Mouse (Mus musculus) neural tube, embryonic 14.5 days (tissue): ENCODE data around the gene Lkaaear1. TPM values are rescaled to one million over a fixed set of nuclear protein-coding genes. Genes with fewer than 3 reads are reported as not detected.

Experiments
- ATAC-seq: fragments of 200-750 bp; cut with Nextera tagmentation; 2 replicates; pipeline ENCODE4 v1.8.0; 2017; ENCODE audit warnings: low read depth, mild to moderate bottlenecking, moderate TSS enrichment, moderate library complexity
- H3K27ac ChIP-seq: fragments of 300-500 bp; sonication (generic); 2 replicates; pipeline ENCODE4 v1.5.1; 2014; ENCODE audit warnings: low read depth, mild to moderate bottlenecking, control low read depth, low read length, moderate library complexity, mixed read lengths
- H3K27me3 ChIP-seq: fragments of 300-500 bp; sonication (generic); 2 replicates; pipeline ENCODE4 v1.6.1; 2014; ENCODE audit warnings: low read length; ENCODE audit not compliant: control insufficient read depth, insufficient read depth
- H3K36me3 ChIP-seq: fragments of 300-500 bp; sonication (generic); 2 replicates; pipeline ENCODE4 v1.6.1; 2014; ENCODE audit warnings: low read length, mixed read lengths; ENCODE audit not compliant: control insufficient read depth, insufficient read depth
- H3K4me1 ChIP-seq: fragments of 300-500 bp; sonication (generic); 2 replicates; pipeline ENCODE4 v1.6.1; 2014; ENCODE audit warnings: low read length; ENCODE audit not compliant: control insufficient read depth, insufficient read depth
- H3K4me2 ChIP-seq: fragments of 300-500 bp; sonication (generic); 2 replicates; pipeline ENCODE4 v1.6.1; 2014; ENCODE audit warnings: mild to moderate bottlenecking, low read depth, low read length, control low read depth
- H3K4me3 ChIP-seq: fragments of 300-500 bp; sonication (generic); 2 replicates; pipeline ENCODE4 v1.5.1; 2014; ENCODE audit warnings: low read depth, low read length, control low read depth, mixed read lengths
- H3K9ac ChIP-seq: fragments of 300-500 bp; sonication (generic); replicated peaks from 2 replicates; pipeline ENCODE4 v1.6.1; 2014; ENCODE audit warnings: low read depth, mild to moderate bottlenecking, control low read depth, low read length, mixed read lengths
- H3K9me3 ChIP-seq: fragments of 300-500 bp; sonication (generic); 2 replicates; pipeline ENCODE4 v1.6.1; 2016; ENCODE audit warnings: low read length; ENCODE audit not compliant: control insufficient read depth
- WGBS: fragments of 180-500 bp; shearing (Covaris S2); extraction: QIAGEN DNeasy Blood & Tissue Kit; methylation state at CpG from one replicate; pipeline ENCODE4 v1.1.7; 2014; 5-methylcytosine and 5-hydroxymethylcytosine counted together
- polyA plus RNA-seq: library from polyadenylated mRNA; unstranded; fragments of >200 nt; fragmentation: Nextera tagmentation; extraction: Ambion mirVana; gene quantifications from 2 replicates; pipeline ENCODE4 v1.2.1, GENCODE M21; 2014

Lkaaear1 gene
- polyA plus RNA-seq, 1 experiment from 2014 or later: not detected

- H3K4me1 ChIP-seq: peaks cover 9% of the 10 kb centered on the region
- no peak overlapping the region for H3K4me2 ChIP-seq
- no peaks in the 10 kb centered on the region for H3K27me3 ChIP-seq
- WGBS: 44% methylated on average over 1 of the region's 1 CpGs
- no peaks in the 10 kb centered on the region for H3K36me3 ChIP-seq
- ATAC-seq: peak; percentile 64; the same call in 1 of the 2 replicates
- H3K9ac ChIP-seq: no peak overlapping the region
- no peak overlapping the region for H3K27ac ChIP-seq
- no peak overlapping the region for H3K4me3 ChIP-seq
- no peaks in the 10 kb centered on the region for H3K9me3 ChIP-seq
These were observed 19.5 kb downstream of the Lkaaear1 start for GRCm38 (mm10) chr2:181678780-181679179.

DNA sequence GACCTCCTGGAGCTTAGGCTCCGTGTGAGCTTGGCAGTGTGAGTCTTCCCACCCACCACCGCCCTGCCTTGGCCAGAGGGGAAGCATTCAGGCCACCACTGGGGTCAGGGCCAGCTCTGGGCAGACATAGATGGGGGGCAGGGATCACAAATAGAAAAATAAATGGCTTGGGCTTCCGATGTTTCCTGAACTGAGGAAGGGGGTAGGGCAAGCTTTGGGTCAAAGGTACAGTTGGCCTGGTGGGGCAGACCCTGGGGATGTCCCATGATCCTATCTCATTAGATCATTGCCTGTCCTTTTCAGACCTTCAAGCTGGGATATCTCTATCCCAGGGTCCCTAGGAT, 20.5 kb downstream of the Lkaaear1 start:
- Histone ChIP-seq H3K36me3 (no peaks in the 10 kb centered on the region), H3K4me2 (no peak overlapping the region), H3K9ac (no peak overlapping the region), H3K9me3 (no peaks in the 10 kb centered on the region), H3K4me1 (peaks cover 9% of the 10 kb centered on the region), H3K4me3 (no peak overlapping the region), H3K27me3 (peaks cover under 1% of the 10 kb centered on the region; the same call in 1 of the 2 replicates), H3K27ac (no peak overlapping the region)
- no peak for ATAC-seq
- 65% methylated on average over 3 of the region's 3 CpGs for WGBS

DNA sequence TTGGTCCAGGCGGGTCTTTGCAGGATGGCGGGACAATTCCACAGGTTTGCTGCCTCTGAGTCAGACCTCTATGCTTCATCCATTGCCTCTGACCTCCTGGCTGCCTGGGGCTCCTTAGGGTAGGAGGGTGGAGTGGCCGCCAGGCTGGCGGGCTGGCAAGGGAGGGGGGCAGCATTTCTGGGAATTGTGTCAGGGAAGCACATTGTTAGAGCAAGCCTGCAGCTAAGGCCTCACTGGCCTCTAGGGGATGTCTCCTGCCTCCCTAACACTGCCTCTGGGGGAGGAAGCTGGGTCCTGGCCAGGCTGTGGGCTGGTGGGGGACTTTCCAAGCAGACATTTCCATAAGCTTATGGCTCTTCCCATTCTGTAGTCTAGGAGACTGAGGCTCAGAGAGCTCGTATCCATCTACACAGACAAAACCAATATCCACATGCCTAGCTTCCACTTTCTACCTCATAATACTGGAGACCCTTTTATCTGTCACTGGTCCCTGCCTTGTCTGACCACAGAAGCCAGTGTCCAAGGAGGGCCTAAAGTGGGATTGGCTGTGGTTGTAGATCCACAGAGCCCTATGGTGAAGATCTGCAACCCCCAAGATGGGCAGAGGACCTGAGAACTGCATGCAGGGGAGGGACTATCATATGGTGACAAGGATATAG, 21.0 kb downstream of the Lkaaear1 start:
- ATAC-seq: no peak
- no peaks in the 10 kb centered on the region for H3K36me3 ChIP-seq

DNA sequence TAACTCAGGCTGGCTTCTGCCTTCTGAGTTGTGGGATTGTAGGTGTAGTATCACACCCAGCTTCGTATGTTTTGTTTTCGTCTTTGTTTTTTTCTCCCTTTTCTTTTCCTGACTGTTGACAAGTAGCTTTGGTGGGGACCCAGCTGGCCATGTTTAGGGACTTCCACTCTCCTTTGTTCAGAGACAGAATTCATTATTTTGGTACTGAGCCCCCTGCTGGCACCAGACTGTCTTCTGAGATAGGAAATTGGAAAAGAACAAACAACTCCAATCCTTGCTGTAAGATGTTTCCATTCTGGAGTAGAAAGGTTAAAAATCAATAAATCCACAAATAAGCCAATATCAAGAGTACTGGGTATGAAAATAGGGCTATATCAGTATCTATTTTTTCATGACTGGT, 21.8 kb downstream of the Lkaaear1 start:
- peaks cover 11% of the 10 kb centered on the region for H3K27me3 ChIP-seq
- H3K9ac ChIP-seq: no peak overlapping the region
- H3K4me2 ChIP-seq: no peak overlapping the region
- H3K4me1 ChIP-seq: peaks cover 11% of the 10 kb centered on the region
- no peak overlapping the region for H3K4me3 ChIP-seq
- 58% methylated on average over 2 of the region's 2 CpGs for WGBS
- no peak for ATAC-seq
- no peak overlapping the region for H3K27ac ChIP-seq
- no peaks in the 10 kb centered on the region for H3K36me3 ChIP-seq
- no peaks in the 10 kb centered on the region for H3K9me3 ChIP-seq

More for the DNA sequence above, 21.0 kb downstream of the Lkaaear1 start:
- Histone ChIP-seq H3K4me1 (peaks cover 9% of the 10 kb centered on the region), H3K4me2 (no peak overlapping the region), H3K4me3 (no peak overlapping the region), H3K27me3 (peaks cover 5% of the 10 kb centered on the region), H3K27ac (no peak overlapping the region), H3K9me3 (no peaks in the 10 kb centered on the region), H3K9ac (no peak overlapping the region)
- WGBS: 65% methylated on average over 5 of the region's 5 CpGs

- no peaks in the 10 kb centered on the region for H3K36me3 ChIP-seq
- H3K4me2 ChIP-seq: peak overlapping the region; percentile 29; the same call in 1 of the 2 replicates
- no peak overlapping the region for H3K9ac ChIP-seq
- WGBS: 2% methylated on average over 14 of the region's 14 CpGs
- H3K27ac ChIP-seq: peak overlapping the region; percentile 30; the same call in 1 of the 2 replicates
- no peak for ATAC-seq
- H3K9me3 ChIP-seq: no peaks in the 10 kb centered on the region
- H3K4me1 ChIP-seq: peaks cover 11% of the 10 kb centered on the region
- H3K4me3 ChIP-seq: no peak overlapping the region
- H3K27me3 ChIP-seq: peaks cover 20% of the 10 kb centered on the region
These were observed 22.8 kb downstream of the Lkaaear1 start for GRCm38 (mm10) chr2:181675454-181675853.

DNA sequence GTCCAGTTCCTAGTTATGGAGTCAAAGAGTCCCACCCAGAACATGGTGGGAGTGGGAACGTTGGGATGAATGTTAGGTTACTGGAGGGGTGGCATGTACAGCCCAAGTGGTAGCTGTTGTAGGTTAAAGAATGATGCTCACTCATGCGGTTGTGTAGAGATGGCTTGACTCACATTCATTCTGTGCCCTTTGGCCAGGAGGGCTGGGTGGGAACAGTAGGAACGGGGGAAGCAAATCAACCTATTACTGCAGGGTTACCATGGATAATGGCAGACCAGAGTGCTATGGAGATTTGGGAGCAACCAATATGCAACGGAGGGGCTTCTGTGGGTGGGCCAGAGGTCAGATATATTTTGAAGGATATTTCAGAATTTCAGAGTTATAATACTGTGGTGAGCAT, 23.3 kb downstream of the Lkaaear1 start:
- Histone ChIP-seq H3K27ac (peak overlapping the region; percentile 23; the same call in 1 of the 2 replicates), H3K9ac (no peak overlapping the region), H3K27me3 (peaks cover 26% of the 10 kb centered on the region), H3K4me3 (no peak overlapping the region), H3K36me3 (no peaks in the 10 kb centered on the region), H3K4me2 (peak overlapping the region; percentile 29; the same call in 1 of the 2 replicates), H3K9me3 (no peaks in the 10 kb centered on the region), H3K4me1 (peaks cover 11% of the 10 kb centered on the region)
- no peak for ATAC-seq
- WGBS: 84% methylated on average over 4 of the region's 4 CpGs

- ATAC-seq: no peak
- Histone ChIP-seq H3K27me3 (peaks cover 36% of the 10 kb centered on the region), H3K4me3 (no peak overlapping the region), H3K27ac (no peak overlapping the region), H3K36me3 (no peaks in the 10 kb centered on the region), H3K9ac (no peak overlapping the region), H3K9me3 (no peaks in the 10 kb centered on the region), H3K4me1 (peaks cover 7% of the 10 kb centered on the region), H3K4me2 (no peak overlapping the region)
- WGBS: 53% methylated on average over 1 of the region's 1 CpGs
These were observed 24.7 kb downstream of the Lkaaear1 start for GRCm38 (mm10) chr2:181673501-181673900.

- Histone ChIP-seq H3K9me3 (no peaks in the 10 kb centered on the region), H3K4me1 (peaks cover 7% of the 10 kb centered on the region), H3K27me3 (peaks cover 36% of the 10 kb centered on the region), H3K36me3 (no peaks in the 10 kb centered on the region), H3K27ac (no peak overlapping the region), H3K4me2 (no peak overlapping the region), H3K4me3 (no peak overlapping the region), H3K9ac (no peak overlapping the region)
- ATAC-seq: no peak
- 24% methylated on average over 7 of the region's 7 CpGs for WGBS
These were observed 26.3 kb downstream of the Lkaaear1 start for GRCm38 (mm10) chr2:181671984-181672383.

DNA sequence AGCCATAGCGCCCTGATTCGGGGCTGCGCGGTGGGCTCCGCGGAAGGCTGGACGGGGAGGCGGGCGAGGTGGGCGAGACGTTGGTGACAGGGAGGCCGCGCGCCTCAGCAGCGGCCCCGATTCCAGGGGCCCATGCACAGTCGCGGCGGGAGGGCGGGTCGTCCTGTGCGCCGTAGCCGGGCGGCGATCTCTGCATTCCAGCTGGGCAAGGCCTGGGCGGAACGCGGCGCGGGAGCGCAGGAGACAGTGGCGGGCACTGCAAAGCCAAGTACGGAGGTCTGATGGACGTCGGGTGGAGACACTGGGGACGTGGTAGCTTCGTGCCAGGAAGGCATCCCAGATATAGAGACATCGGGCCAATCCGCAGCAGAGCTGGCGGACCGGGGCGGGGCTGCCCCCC, 26.9 kb downstream of the Lkaaear1 start, which contains the start of gene Sox18:
TSS of gene Sox18 (minus strand) at position 315 of the 400 bp plus-strand sequence.
- no peaks in the 10 kb centered on the region for H3K36me3 ChIP-seq
- H3K9me3 ChIP-seq: no peaks in the 10 kb centered on the region
- ATAC-seq: no peak
- peaks cover 7% of the 10 kb centered on the region for H3K4me1 ChIP-seq
- peaks cover 36% of the 10 kb centered on the region for H3K27me3 ChIP-seq
- peak within 1 kb of the TSS; percentile 39 for H3K9ac ChIP-seq
- no peak within 1 kb of the TSS; the same call in 1 of the 2 replicates for H3K27ac ChIP-seq
- peak within 1 kb of the TSS; percentile 52 for H3K4me2 ChIP-seq
- H3K4me3 ChIP-seq: peak within 1 kb of the TSS; percentile 35
- under 1% methylated on average over 40 of the region's 43 CpGs for WGBS
